Mouse (Mus musculus): ENCODE results near the gene Hoxd10. TPM values are rescaled to one million over a fixed set of nuclear protein-coding genes. Genes with fewer than 3 reads are reported as not detected.

Gene Hoxd10
- total and polyA plus RNA-seq, 2 experiments from 2014 or later = not detected

DNA sequence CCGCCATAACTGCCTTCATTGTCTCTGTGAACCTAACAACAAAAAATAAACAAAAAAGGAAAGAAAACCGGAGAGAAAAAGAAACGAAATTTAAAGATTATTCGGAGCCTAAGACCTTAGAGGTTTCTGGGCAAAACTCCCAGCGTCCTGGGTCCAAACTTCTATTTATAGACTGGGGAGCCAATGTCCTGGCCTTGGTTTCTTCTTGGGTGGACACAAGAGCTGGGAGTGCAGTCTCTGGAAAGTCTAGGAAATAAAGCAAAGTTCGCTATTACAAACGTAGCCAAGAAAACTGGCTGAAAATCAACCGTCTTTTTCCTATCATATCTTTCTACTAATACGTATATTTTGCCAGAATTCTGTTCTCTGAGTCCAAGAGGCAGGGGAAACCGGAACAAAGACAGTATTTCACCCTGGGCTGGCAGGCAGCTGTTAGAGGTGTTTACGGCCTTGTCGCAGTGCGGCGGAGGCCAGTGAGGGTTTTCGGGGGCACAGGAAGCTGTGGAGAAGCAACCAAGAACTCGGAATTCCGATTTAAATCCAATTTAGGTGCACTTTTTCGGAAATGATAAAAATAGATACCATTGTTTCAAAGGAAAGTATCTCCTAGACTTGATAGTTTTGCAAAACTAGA is 22.5 kb downstream of the Hoxd10 start:
- no peak overlapping the region for H3K27ac ChIP-seq (ENCODE audit: low read depth, low read length)
- H3K36me3 ChIP-seq (ENCODE audit: insufficient read depth) = no peaks in the 10 kb centered on the region
- no peaks in the 10 kb centered on the region for H3K9me3 ChIP-seq (ENCODE audit: low read length)
- WGBS = 4% methylated on average over 18 of the region's 18 CpGs
- H3K4me1 ChIP-seq (ENCODE audit: insufficient read depth) = no peaks in the 10 kb centered on the region
- H3K4me2 ChIP-seq (ENCODE audit: low read depth) = no peak overlapping the region
- H3K9ac ChIP-seq = no peak overlapping the region
- peaks cover 89% of the 10 kb centered on the region for H3K27me3 ChIP-seq (ENCODE audit: insufficient read depth, low read length)
- H3K4me3 ChIP-seq (ENCODE audit: low read depth, low read length) = no peak overlapping the region
- TF ChIP-seq CTCF (IDR thresholded peaks at IDR 0.05; ENCODE audit: low read depth) = no peak
- no peak for DNase-seq
- no peak for ATAC-seq

DNA sequence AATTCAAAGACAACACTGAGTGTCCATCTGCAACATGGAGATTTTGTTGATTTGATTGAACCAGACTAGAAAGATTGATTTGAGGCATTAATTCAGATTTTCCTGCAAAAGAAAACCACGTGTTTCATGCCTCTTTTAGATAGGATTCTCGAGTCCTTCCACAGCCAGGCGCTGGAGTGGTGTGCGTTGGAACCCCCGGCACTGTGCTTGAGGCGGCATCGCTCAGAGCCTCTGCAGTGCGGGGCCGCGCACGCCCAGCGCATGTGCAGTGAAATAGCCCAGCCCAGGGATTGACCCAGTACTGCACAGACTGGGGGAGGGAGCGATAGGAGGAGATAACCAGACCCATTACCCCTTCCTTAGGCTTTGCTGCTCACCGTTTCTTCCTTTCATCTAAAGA is 23.2 kb downstream of the Hoxd10 start:
- TF ChIP-seq CTCF (IDR thresholded peaks at IDR 0.05; ENCODE audit: low read depth) = no peak
- DNase-seq (no peak), ATAC-seq (no peak)
- Histone ChIP-seq H3K4me1 (ENCODE audit: insufficient read depth) (no peaks in the 10 kb centered on the region), H3K9me3 (ENCODE audit: low read length) (no peaks in the 10 kb centered on the region), H3K27me3 (ENCODE audit: insufficient read depth, low read length) (peaks cover 89% of the 10 kb centered on the region), H3K36me3 (ENCODE audit: insufficient read depth) (no peaks in the 10 kb centered on the region), H3K27ac (ENCODE audit: low read depth, low read length) (no peak overlapping the region), H3K4me3 (ENCODE audit: low read depth, low read length) (no peak overlapping the region), H3K9ac (no peak overlapping the region), H3K4me2 (ENCODE audit: low read depth) (no peak overlapping the region)
- WGBS = under 1% methylated on average over 14 of the region's 14 CpGs

DNA sequence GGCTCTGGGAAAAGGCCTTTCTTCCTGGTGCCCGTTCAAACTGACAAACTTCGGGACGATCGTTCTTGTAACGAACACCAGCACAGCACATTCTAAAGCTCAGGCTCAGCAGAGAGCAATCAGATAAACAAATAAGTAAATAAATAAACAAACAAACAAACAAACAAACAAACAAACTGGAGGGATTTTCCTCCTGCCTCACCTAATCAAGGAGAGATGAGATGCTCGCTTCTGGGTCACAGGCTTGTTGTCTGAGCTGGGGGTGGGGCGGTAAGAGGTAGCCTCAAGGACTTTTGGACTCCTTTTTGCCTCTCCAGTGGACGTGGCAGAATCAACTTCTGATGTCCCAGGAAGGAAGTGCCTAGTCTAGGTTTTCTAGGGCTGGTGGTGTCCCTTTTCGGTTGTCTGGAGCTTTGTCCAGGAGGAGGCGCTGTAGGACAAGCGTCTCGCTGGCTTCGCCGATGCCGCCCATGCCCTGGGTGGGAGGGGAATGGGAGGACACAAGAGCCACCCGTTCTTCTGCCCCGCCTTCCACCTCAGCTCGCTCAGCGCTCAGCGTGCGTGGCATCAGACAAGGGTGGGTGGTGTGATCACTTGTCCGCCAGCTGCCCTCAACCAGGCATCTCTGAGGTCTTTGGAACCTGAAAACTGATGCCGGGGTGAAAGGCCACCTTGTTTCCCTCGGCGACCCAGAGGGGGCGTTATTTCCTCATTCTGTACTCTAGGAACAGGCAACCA is 23.9 kb downstream of the Hoxd10 start:
- H3K36me3 ChIP-seq (ENCODE audit: insufficient read depth) = no peaks in the 10 kb centered on the region
- H3K27me3 ChIP-seq (ENCODE audit: insufficient read depth, low read length) = peaks cover 89% of the 10 kb centered on the region
- 2% methylated on average over 26 of the region's 26 CpGs for WGBS
- peak overlapping the region; percentile 8; the same call in 1 of the 2 replicates for H3K4me3 ChIP-seq (ENCODE audit: low read depth, low read length)
- no peak overlapping the region for H3K27ac ChIP-seq (ENCODE audit: low read depth, low read length)
- H3K9me3 ChIP-seq (ENCODE audit: low read length) = no peaks in the 10 kb centered on the region
- H3K9ac ChIP-seq = no peak overlapping the region
- peak overlapping the region; percentile 17; the same call in 1 of the 2 replicates for H3K4me2 ChIP-seq (ENCODE audit: low read depth)
- H3K4me1 ChIP-seq (ENCODE audit: insufficient read depth) = no peaks in the 10 kb centered on the region
- ATAC-seq (peak; percentile 73), DNase-seq (peak; percentile 87)
- peak; percentile 92 for TF ChIP-seq CTCF (IDR thresholded peaks at IDR 0.05; ENCODE audit: low read depth)

DNA sequence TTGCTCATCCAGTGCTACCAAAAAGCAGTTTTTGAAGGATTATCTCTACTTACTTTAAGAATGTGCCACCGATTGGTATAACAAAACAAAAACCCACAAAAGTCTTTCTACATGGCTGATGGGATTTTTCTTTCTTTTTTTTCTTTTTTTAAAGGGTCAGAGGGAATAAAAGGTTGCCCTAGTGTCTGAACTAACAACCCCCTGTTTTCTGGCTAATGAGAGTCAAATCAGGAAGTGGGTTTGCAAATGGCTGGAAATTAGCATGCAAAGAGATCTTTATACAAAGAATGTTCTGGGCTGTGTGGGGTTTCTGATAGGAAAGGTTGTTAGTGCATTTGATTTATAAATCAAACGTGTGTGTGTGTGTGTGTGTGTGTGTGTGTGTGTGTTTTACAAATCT is 28.7 kb downstream of the Hoxd10 start:
- Histone ChIP-seq H3K36me3 (ENCODE audit: insufficient read depth) (no peaks in the 10 kb centered on the region), H3K4me2 (ENCODE audit: low read depth) (no peak overlapping the region), H3K27me3 (ENCODE audit: insufficient read depth, low read length) (peaks cover 100% of the 10 kb centered on the region), H3K9me3 (ENCODE audit: low read length) (no peaks in the 10 kb centered on the region), H3K27ac (ENCODE audit: low read depth, low read length) (no peak overlapping the region), H3K9ac (no peak overlapping the region), H3K4me3 (ENCODE audit: low read depth, low read length) (no peak overlapping the region), H3K4me1 (ENCODE audit: insufficient read depth) (no peaks in the 10 kb centered on the region)
- ATAC-seq (no peak), DNase-seq (no peak)
- 4% methylated on average over 2 of the region's 2 CpGs for WGBS
- TF ChIP-seq CTCF (IDR thresholded peaks at IDR 0.05; ENCODE audit: low read depth) = no peak

DNA sequence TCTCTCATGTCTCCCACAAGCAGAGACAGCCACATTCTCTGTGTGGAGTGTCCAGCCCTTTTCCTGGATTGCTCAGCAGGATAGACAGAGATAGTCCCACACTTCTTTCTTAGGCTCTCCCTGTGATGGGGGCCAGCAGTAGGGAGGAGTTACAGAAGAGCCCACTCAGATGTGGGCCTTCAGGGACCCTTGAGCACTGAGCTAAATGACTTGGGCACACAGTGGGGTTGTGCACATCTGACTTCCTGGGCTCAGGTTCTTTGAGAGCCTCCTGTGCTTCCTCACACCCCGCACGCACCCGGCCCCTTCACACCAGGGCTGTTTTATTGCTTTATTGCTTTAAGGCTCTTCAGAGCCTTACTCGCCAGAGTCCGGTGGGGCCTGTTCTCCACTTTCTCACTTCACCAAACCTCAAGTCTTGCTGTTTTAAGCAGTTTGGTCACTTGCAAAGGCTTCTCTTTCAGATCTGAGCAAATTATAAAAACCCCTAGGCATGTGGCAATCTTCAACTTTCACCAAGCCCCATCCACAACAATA is 29.3 kb downstream of the Hoxd10 start:
- ATAC-seq = no peak
- Histone ChIP-seq H3K27me3 (ENCODE audit: insufficient read depth, low read length) (peaks cover 100% of the 10 kb centered on the region), H3K9ac (no peak overlapping the region), H3K4me1 (ENCODE audit: insufficient read depth) (no peaks in the 10 kb centered on the region), H3K36me3 (ENCODE audit: insufficient read depth) (no peaks in the 10 kb centered on the region), H3K9me3 (ENCODE audit: low read length) (no peaks in the 10 kb centered on the region), H3K4me3 (ENCODE audit: low read depth, low read length) (no peak overlapping the region), H3K27ac (ENCODE audit: low read depth, low read length) (no peak overlapping the region), H3K4me2 (ENCODE audit: low read depth) (no peak overlapping the region)
- no peak for TF ChIP-seq CTCF (IDR thresholded peaks at IDR 0.05; ENCODE audit: low read depth)
- WGBS = 6% methylated on average over 5 of the region's 5 CpGs
- DNase-seq = no peak

DNA sequence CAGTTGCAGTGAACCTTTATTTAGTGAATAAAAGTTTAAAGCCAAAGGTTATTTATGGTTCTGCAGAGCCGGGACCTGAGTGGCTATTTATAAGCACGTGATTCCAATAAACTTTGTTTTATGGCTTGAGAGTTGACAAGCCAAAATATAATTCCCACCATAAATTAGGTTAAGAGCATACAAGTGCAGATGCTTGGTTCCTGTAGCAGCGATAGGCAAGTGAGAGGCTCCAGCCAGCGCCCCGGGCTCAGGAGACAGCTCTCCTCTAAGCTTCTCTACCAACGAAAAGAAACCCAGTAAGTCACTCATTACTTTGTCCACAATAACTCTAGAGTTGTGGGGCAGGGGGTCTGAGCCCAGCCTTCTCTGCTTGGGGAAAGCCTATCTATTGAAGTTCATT is 30.2 kb downstream of the Hoxd10 start:
- H3K9me3 ChIP-seq (ENCODE audit: low read length) = no peaks in the 10 kb centered on the region
- DNase-seq (no peak), ATAC-seq (no peak)
- no peak overlapping the region for H3K9ac ChIP-seq
- peaks cover 100% of the 10 kb centered on the region for H3K27me3 ChIP-seq (ENCODE audit: insufficient read depth, low read length)
- H3K36me3 ChIP-seq (ENCODE audit: insufficient read depth) = no peaks in the 10 kb centered on the region
- no peak overlapping the region for H3K27ac ChIP-seq (ENCODE audit: low read depth, low read length)
- H3K4me3 ChIP-seq (ENCODE audit: low read depth, low read length) = no peak overlapping the region
- 4% methylated on average over 6 of the region's 6 CpGs for WGBS
- no peak overlapping the region for H3K4me2 ChIP-seq (ENCODE audit: low read depth)
- no peaks in the 10 kb centered on the region for H3K4me1 ChIP-seq (ENCODE audit: insufficient read depth)
- TF ChIP-seq CTCF (IDR thresholded peaks at IDR 0.05; ENCODE audit: low read depth) = no peak

DNA sequence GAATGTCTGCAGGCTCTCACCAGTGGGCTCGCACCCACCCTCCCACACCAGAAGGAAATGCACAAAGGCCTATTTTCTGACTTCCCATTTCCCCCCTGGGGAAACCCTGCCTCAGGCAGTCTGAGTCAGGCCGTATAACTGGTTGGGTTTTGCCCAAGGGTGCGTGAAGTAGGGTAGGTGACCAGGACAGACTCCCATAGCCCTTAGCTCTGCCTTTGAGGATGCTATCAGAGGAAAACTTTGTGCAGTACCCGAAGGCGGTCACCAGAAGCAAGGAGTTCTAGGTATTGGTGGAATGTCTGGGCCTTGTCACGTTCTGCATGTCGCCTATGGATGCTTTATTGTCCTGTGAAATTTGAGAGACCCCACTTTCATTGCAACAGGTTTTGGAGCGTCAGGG is 31.2 kb downstream of the Hoxd10 start:
- Histone ChIP-seq H3K27me3 (ENCODE audit: insufficient read depth, low read length) (peaks cover 100% of the 10 kb centered on the region), H3K36me3 (ENCODE audit: insufficient read depth) (no peaks in the 10 kb centered on the region), H3K4me1 (ENCODE audit: insufficient read depth) (no peaks in the 10 kb centered on the region), H3K4me3 (ENCODE audit: low read depth, low read length) (no peak overlapping the region), H3K27ac (ENCODE audit: low read depth, low read length) (no peak overlapping the region), H3K9ac (no peak overlapping the region), H3K4me2 (ENCODE audit: low read depth) (no peak overlapping the region), H3K9me3 (ENCODE audit: low read length) (no peaks in the 10 kb centered on the region)
- TF ChIP-seq CTCF (IDR thresholded peaks at IDR 0.05; ENCODE audit: low read depth) = no peak
- ATAC-seq (no peak), DNase-seq (no peak)
- 4% methylated on average over 8 of the region's 8 CpGs for WGBS

All from forebrain, postnatal 0 days (tissue).